Mouse (Mus musculus) liver, embryonic 11.5 days (tissue): Measurements from ENCODE around the gene Gpr18. TPM values are rescaled to one million over a fixed set of nuclear protein-coding genes. Genes with fewer than 3 reads are reported as not detected.

Experiments used
- ATAC-seq: fragments of 200-750 bp; cut with Nextera tagmentation; replicated peaks from 2 replicates; pipeline ENCODE4 v1.8.0; 2017; ENCODE audit warnings: moderate number of reproducible peaks, mild to moderate bottlenecking, moderate TSS enrichment, moderate library complexity; ENCODE audit not compliant: low FRiP score
- DNase-seq: peaks from one replicate; pipeline ENCODE4 v3.0.0-alpha.2; 2017; ENCODE audit warnings: low spot score
- H3K27ac ChIP-seq: fragments of 300-500 bp; sonication (generic); 2 replicates; pipeline ENCODE4 v1.5.1; 2014; ENCODE audit warnings: mild to moderate bottlenecking, low read depth, low read length, control low read depth
- H3K27me3 ChIP-seq: fragments of 300-500 bp; sonication (generic); replicated peaks from 2 replicates; pipeline ENCODE4 v1.6.1; 2014; ENCODE audit warnings: low read length, mixed read lengths; ENCODE audit not compliant: control insufficient read depth, insufficient read depth
- H3K36me3 ChIP-seq: fragments of 300-500 bp; sonication (generic); 2 replicates; pipeline ENCODE4 v1.6.1; 2014; ENCODE audit warnings: mild to moderate bottlenecking, low read length, moderate library complexity, mixed read lengths; ENCODE audit not compliant: control insufficient read depth, insufficient read depth
- H3K4me1 ChIP-seq: fragments of 300-500 bp; sonication (generic); replicated peaks from 2 replicates; pipeline ENCODE4 v1.6.1; 2014; ENCODE audit warnings: low read length, mixed read lengths; ENCODE audit not compliant: control insufficient read depth, insufficient read depth
- H3K4me2 ChIP-seq: fragments of 300-500 bp; sonication (generic); 2 replicates; pipeline ENCODE4 v1.6.1; 2014; ENCODE audit warnings: mild to moderate bottlenecking, control low read depth, moderate library complexity
- H3K4me3 ChIP-seq: fragments of 300-500 bp; sonication (generic); 2 replicates; pipeline ENCODE4 v1.5.1; 2014; ENCODE audit warnings: low read depth, low read length, control low read depth
- H3K9ac ChIP-seq: fragments of 300-500 bp; sonication (generic); 2 replicates; pipeline ENCODE4 v1.6.1; 2014; ENCODE audit warnings: low read depth, low read length, control low read depth
- H3K9me3 ChIP-seq: fragments of 300-500 bp; sonication (generic); 2 replicates; pipeline ENCODE4 v1.6.1; 2016; ENCODE audit warnings: low read length, inconsistent platforms, mixed read lengths; ENCODE audit not compliant: control insufficient read depth
- WGBS: fragments of 180-500 bp; shearing (Covaris S2); extraction: QIAGEN DNeasy Blood & Tissue Kit; methylation state at CpG from one replicate; pipeline ENCODE4 v1.1.7; 2014; 5-methylcytosine and 5-hydroxymethylcytosine counted together
- polyA plus RNA-seq: library from polyadenylated mRNA; unstranded; fragments of >200 nt; fragmentation: Nextera tagmentation; extraction: Ambion mirVana; gene quantifications from 2 replicates; pipeline ENCODE4 v1.2.1, GENCODE M21; 2014

Gpr18 gene
- polyA plus RNA-seq, 1 experiment from 2014 or later = not detected

- H3K9me3 ChIP-seq = no peaks in the 10 kb centered on the region
- H3K36me3 ChIP-seq = no peaks in the 10 kb centered on the region
- ATAC-seq (no peak), DNase-seq (no peak)
- H3K27ac ChIP-seq = no peak overlapping the region
- no peak overlapping the region for H3K4me3 ChIP-seq
- no peaks in the 10 kb centered on the region for H3K27me3 ChIP-seq
- no peak overlapping the region for H3K4me2 ChIP-seq
- WGBS = 77% methylated on average over 6 of the region's 6 CpGs
- no peak overlapping the region for H3K9ac ChIP-seq
- H3K4me1 ChIP-seq = no peaks in the 10 kb centered on the region
Observed at GRCm38 (mm10) chr14:121896126-121897090, 19.2 kb downstream of the Gpr18 start.

- Histone ChIP-seq H3K9me3 (no peaks in the 10 kb centered on the region), H3K36me3 (no peaks in the 10 kb centered on the region), H3K4me2 (no peak overlapping the region), H3K27me3 (no peaks in the 10 kb centered on the region), H3K4me3 (no peak overlapping the region), H3K4me1 (no peaks in the 10 kb centered on the region), H3K27ac (no peak overlapping the region), H3K9ac (no peak overlapping the region)
- 88% methylated on average over 4 of the region's 4 CpGs for WGBS
- ATAC-seq (no peak), DNase-seq (no peak)
Observed at GRCm38 (mm10) chr14:121895316-121895715, 20.3 kb downstream of the Gpr18 start.

GRCm38 (mm10) chr14:121894511-121895135, 21.0 kb downstream of the Gpr18 start:
- WGBS = 89% methylated on average over 5 of the region's 5 CpGs
- Histone ChIP-seq H3K4me3 (no peak overlapping the region), H3K4me1 (no peaks in the 10 kb centered on the region), H3K27me3 (no peaks in the 10 kb centered on the region), H3K4me2 (no peak overlapping the region), H3K27ac (no peak overlapping the region), H3K9ac (no peak overlapping the region), H3K36me3 (no peaks in the 10 kb centered on the region), H3K9me3 (no peaks in the 10 kb centered on the region)
- ATAC-seq (no peak), DNase-seq (no peak)

GRCm38 (mm10) chr14:121893747-121894146, 21.8 kb downstream of the Gpr18 start:
- ATAC-seq = no peak
- Histone ChIP-seq H3K4me1 (no peaks in the 10 kb centered on the region), H3K9me3 (no peaks in the 10 kb centered on the region), H3K36me3 (no peaks in the 10 kb centered on the region), H3K4me2 (no peak overlapping the region), H3K4me3 (no peak overlapping the region), H3K27me3 (no peaks in the 10 kb centered on the region), H3K9ac (no peak overlapping the region), H3K27ac (no peak overlapping the region)
- DNase-seq = no peak
- 80% methylated on average over 6 of the region's 6 CpGs for WGBS

- no peak overlapping the region for H3K4me3 ChIP-seq
- H3K4me1 ChIP-seq = no peaks in the 10 kb centered on the region; the same call in none of the 2 replicates
- WGBS = 62% methylated on average over 6 of the region's 6 CpGs
- no peaks in the 10 kb centered on the region for H3K36me3 ChIP-seq
- H3K4me2 ChIP-seq = no peak overlapping the region
- no peak overlapping the region for H3K9ac ChIP-seq
- ATAC-seq = no peak
- no peaks in the 10 kb centered on the region for H3K27me3 ChIP-seq
- no peaks in the 10 kb centered on the region for H3K9me3 ChIP-seq
- H3K27ac ChIP-seq = no peak overlapping the region
- DNase-seq = no peak
Observed at GRCm38 (mm10) chr14:121884150-121884797, 31.3 kb downstream of the Gpr18 start.

- no peaks in the 10 kb centered on the region; the same call in none of the 2 replicates for H3K4me1 ChIP-seq
- H3K36me3 ChIP-seq = no peaks in the 10 kb centered on the region
- WGBS = 86% methylated on average over 7 of the region's 7 CpGs
Observed at GRCm38 (mm10) chr14:121881211-121881610, 34.4 kb downstream of the Gpr18 start.

GRCm38 (mm10) chr14:121879266-121879840, 36.2 kb downstream of the Gpr18 start:
- no peaks in the 10 kb centered on the region for H3K27me3 ChIP-seq
- peak overlapping the region; percentile 93 for H3K9ac ChIP-seq
- no peaks in the 10 kb centered on the region for H3K9me3 ChIP-seq
- peak overlapping the region; percentile 95 for H3K4me3 ChIP-seq
- no peaks in the 10 kb centered on the region; the same call in none of the 2 replicates for H3K4me1 ChIP-seq
- 18% methylated on average over 16 of the region's 16 CpGs for WGBS
- peak overlapping the region; percentile 96 for H3K4me2 ChIP-seq
- H3K36me3 ChIP-seq = no peaks in the 10 kb centered on the region
- no peak overlapping the region for H3K27ac ChIP-seq
- DNase-seq (no peak), ATAC-seq (no peak)

More at GRCm38 (mm10) chr14:121881211-121881610, 34.4 kb downstream of the Gpr18 start:
- H3K9me3 ChIP-seq = no peaks in the 10 kb centered on the region
- no peak overlapping the region for H3K4me2 ChIP-seq
- ATAC-seq = no peak
- H3K9ac ChIP-seq = no peak overlapping the region
- no peak overlapping the region for H3K27ac ChIP-seq
- DNase-seq = no peak
- no peaks in the 10 kb centered on the region for H3K27me3 ChIP-seq
- H3K4me3 ChIP-seq = no peak overlapping the region

GRCm38 (mm10) chr14:121878859-121879206, 36.7 kb downstream of the Gpr18 start:
- Histone ChIP-seq H3K9me3 (no peaks in the 10 kb centered on the region), H3K9ac (peak overlapping the region; percentile 93), H3K4me3 (peak overlapping the region; percentile 95), H3K36me3 (no peaks in the 10 kb centered on the region), H3K27me3 (no peaks in the 10 kb centered on the region), H3K4me1 (no peaks in the 10 kb centered on the region; the same call in 1 of the 2 replicates), H3K4me2 (peak overlapping the region; percentile 96), H3K27ac (peak overlapping the region; percentile 95)
- DNase-seq (no peak), ATAC-seq (peak; percentile 54; the same call in 1 of the 2 replicates)
- under 1% methylated on average over 27 of the region's 27 CpGs for whole genome bisulfite sequencing
